Mouse (Mus musculus) left cerebral cortex, postnatal 36 days (tissue): ENCODE measurements at regions not wholly inside any gene's neighbourhood (a gene's known extent, or its start where the extent isn't known, plus 50 kb on each side); places are given as distances from the start of the nearest gene placed in this dataset.

Experiments
- DNase-seq, 2 experiments: peaks; one replicate each; pipeline ENCODE4 v3.0.0; 2021 to 2022; ENCODE audit warnings: low spot score in 2 of 2, mixed read lengths in 1 of 2
- intact Hi-C: fragments of 180-260 bp; cut with DNase I; formaldehyde crosslinking; loops from one replicate; pipeline ENCODE4 v1.15.1; 2025

DNA sequence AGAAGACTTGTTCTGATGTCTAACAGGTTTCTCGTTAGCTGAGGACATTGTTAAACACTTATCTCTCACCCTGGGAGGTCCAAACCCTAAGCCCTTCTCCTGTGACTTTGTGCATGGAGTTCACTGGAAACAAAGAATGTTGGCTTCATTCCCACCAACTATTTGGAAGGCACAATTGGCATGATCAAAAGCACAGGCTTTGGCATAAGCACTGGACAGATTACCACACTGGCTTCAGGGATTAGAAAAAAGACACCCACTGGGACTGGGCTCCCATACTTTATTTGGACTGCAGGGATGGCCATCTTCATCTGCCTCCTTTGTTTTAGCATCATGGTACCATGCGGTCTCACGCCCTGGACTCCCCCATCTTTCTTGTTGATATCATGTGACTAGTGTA, 317.0 kb downstream of the Tns1 start:
- no peak for DNase-seq
- intact Hi-C loops, result no loop called here

DNA sequence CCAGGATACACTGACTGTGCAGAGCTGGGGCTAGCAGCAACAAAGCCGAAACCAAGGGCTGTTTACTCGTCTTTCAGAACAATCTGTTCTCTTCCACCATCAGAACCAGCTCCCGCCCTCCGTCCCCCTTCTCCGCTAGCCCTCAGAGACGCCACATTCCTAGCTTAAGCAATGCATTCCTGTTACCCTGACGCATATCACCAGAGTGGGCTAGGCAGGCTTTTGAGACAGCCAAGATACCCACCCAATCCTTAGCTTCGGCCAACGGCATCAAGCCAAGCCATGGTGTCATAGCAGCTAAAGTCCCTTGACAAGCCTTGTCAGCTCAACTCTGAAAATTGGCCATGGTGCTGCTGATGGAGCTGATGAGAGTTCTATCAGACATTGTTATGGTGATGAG, 319.1 kb downstream of the Tns1 start:
- DNase-seq, result no peak
- intact Hi-C loops, result no loop called here

DNA sequence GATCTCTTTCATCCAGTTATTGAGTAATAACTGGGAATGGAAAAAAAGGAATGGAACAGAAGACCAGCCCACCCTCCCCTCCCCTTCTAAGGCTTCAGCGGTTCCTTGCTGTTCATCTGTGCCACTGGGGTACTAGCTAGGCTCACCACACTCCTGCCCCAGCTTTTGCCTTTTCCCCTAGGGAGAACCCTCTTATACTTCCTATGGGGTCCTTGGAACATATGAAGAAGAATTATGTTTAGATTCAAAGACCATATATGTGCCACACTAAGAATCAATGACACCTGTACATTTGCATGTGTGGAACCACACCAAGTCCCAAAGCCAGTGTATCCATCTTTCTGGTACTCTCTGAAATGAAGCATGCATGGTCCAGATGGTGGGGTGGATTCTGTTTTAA, 324.3 kb downstream of the Tns1 start:
- intact Hi-C loops, result no loop called here
- DNase-seq, result no peak

DNA sequence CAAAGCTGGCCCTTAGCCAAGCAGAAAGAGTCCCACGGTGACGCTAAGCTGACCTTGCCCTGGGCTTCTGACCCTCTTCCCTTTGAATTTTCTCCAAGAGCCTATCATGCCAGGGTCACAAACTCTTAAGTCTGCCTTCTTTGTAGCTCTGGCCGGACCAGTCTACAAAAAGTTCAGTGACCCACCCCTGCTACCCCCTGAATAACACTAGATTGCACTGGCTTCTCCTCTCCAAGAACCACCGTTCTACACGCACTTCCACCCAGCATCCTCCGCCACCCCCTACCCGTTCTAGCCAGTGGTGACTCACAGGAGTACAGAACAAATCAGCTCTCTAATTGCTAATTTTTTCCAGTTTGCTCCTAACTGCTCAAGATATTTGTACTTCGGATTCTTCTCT, 325.0 kb downstream of the Tns1 start:
- peak in 1 of 2 experiments; percentile 5 for DNase-seq
- intact Hi-C loops, result no loop called here

DNA sequence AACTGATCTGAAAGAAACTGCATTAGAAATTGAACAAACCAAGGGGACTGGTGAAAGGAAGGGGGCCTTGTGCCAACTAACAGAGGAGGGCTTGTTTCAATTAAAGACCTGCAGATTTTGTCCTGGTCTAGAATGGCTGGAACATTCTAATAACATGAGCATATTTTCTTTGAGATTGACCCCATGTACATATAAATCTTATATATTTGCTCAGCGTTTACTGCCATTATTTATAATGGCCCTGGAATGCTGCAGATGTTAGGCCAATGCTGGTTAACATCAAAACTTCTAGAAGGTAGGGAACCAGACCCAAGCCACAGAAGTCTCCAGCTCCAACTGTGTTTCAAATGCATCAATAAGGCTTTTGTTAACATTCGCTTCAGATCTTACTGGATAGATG, 326.4 kb downstream of the Tns1 start:
- intact Hi-C loops, result no loop called here
- no peak for DNase-seq

DNA sequence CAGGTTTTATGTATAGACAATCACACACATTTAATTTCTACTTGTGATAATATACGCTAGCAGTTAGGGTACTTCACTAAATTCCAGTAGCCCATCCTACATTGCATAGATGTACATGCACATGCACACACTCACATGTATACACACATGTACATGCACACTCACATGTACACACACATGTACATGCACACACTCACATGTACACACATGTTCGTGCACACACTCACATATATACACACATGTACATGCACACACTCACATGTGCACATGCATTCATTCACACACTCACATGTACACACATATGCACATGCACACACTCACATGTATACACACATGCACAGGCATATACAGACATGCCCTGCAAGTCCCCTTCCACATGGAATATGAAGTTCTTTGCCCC, 326.8 kb downstream of the Tns1 start:
- DNase-seq, result no peak
- intact Hi-C loops, result no loop called here

DNA sequence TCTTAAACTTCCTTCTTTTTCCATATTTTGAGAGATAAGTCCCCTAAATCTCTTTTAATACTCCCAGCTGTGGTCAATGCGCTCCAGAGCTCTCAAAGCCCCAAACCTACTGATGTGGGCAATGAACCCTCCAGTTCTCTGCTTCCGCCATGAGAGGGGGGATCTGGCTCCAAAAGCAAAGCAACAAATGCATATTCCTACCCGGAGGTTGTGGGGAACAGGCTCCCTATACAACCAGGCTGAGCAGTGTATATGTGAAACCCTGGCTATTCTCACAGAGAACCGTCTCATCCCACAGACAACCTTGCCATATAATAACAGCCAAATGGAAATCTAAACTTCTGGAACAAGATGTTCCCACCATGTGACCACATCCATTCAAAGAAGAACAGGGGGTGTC, 330.4 kb downstream of the Tns1 start:
- intact Hi-C loops, result no loop called here
- no peak for DNase-seq

DNA sequence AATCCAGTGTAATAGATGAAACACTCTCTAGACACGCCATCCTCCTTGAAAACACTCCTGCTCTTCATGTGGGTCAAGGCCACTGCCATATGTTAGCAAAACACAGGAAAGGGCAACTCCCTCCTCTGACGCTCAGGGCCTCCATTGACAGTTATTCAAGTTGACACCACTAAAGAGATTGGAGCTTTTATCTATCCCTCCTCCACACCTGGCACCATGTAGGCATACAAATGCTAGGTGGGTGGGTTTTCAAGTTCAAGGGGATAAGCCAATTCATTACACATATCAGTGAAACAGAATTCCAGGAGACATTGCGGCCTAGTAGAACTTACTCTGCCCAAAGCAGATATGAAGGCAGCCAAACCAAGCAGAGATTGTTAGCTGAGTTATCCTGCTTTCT, 331.0 kb downstream of the Tns1 start:
- intact Hi-C loops, result no loop called here
- no peak for DNase-seq

DNA sequence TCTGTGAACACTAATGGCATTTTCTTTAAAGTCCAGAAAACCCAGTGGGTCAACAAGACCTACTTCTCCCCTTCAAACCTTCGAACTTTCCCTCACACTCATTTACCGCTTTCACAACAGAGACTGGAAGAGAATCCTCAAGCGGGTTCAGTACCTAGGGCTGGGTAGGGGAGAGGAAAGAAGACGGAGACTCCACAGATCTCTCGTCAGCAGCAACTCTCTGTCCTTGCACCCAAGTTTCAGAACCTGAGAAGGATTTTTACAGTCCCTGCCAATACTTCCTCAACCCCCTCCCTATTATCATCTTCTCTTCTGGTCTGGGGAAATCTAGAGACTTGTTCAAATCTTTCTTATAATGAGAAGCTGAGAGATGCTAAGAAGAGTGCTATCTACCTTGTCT, 331.9 kb downstream of the Tns1 start:
- intact Hi-C loops, result no loop called here

DNA sequence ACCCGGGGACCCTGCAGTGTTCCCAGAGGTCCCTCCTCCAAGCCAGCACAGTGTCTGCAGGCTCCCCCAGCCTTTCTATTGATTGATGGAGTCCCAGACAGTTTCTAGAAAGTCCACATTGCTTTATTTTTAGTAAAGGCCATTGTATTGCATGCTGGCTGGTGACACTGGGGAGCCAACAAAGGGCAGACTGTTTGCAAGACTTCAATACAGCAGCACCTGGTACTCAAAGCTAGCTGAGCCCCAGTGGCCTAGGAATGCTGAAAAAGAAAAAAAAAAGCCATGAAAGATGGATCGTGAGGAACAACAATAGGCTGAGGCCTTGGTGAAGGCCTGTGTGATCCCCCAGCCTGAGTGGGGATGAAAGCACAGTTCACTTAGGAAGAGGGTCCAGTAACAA, 336.6 kb downstream of the Tns1 start:
- intact Hi-C loops, result no loop called here
- no peak for DNase-seq

More for the DNA sequence above, 331.9 kb downstream of the Tns1 start:
- DNase-seq, result no peak

DNA sequence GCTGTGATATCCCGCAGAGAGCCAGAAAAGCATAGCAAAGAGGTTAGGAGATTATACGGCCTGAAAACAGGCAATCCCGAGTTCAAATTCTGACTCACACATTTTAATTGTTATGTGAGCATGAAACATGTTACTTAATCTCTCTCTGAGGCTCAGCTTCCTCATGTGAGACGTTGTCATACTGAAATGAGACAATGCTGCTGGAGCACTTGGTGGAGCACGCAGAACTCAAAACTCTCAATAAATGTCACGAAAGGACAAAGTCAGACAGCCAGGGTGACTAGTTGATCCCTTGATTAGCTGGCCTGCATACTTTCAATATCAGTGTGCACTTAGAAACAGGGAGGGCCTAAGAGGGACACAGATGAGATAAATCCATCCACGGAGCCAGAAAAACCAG, 337.0 kb downstream of the Tns1 start:
- intact Hi-C loops, result no loop called here
- DNase-seq, result no peak

DNA sequence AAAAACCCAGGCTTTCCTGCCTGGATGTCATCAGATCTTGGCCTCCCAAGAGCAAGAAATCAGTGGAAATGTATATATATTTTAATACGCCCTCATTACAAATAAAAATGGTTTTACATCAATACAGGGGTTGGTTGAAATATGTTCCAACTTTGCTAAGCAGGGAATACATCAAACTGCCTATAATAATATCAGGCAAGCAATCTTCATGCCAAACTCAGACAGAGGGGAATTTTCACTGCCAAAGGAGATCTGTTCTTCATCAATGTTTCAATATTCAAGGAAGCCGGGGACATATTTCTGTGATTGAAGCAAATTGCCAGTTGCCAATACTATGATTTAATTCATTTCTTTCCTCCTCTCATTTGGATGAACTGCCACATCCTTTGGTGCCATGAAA, 340.9 kb downstream of the Tns1 start:
- DNase-seq, result no peak
- intact Hi-C loops, result no loop called here

DNA sequence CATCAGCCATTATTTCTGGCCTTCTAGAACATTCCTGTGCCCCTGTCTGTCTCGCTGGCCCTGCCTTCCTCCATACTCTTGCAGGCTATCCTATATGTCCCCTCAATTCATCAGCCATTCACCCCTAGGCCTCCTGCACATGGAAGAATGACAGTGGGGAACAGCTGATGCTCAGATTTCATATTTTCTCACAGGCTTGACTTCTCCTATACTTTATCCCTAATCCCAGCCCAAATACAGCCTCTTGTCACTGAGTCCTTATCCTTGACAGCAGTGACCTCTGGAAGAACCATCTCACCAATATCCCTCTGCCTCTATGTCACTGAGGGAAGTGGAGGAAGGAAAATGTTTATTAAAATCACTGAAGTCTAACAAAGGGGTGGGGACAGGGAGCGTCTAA, 341.4 kb downstream of the Tns1 start:
- DNase-seq, result no peak
- intact Hi-C loops, result no loop called here

DNA sequence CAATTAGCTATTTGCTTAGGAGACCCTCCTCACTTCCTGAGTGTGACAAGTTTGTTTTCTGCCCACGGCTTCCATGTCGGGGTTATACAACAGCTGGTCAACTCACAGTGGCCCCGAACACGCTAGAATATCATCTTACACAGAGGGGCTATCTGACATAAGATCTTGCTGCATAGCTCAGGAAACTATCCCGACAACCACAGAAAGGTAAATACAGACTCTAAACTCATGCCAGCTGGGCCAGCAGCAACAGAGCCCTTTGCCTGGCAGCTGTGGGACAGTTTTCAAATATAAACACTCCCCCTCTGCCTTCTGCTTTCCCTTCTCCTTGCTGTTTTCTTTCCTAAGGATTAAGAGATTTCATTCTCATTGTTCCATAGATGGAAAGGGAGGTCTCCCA, 352.5 kb downstream of the Tns1 start:
- intact Hi-C loops, result no loop called here
- DNase-seq, result no peak

DNA sequence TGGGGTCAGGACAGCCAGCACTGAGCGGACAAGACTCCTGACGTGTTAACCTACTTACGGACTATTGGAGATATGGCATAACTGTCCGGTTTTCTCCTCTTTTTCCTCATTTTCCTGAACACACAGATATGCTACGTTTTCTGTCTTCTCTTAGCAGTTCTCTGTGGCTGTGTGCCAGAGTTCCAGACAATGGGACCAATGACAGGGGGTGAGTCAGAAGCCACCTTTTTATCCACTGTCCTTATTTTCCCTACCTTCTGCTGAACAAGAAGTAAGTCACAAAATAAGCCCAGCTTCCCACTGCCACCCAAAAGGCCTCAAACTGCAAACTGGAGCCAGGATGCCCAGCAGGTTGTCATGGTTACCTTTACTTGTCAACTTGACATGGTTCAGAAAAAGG, 353.6 kb downstream of the Tns1 start:
- intact Hi-C loops, result no loop called here
- DNase-seq, result no peak

DNA sequence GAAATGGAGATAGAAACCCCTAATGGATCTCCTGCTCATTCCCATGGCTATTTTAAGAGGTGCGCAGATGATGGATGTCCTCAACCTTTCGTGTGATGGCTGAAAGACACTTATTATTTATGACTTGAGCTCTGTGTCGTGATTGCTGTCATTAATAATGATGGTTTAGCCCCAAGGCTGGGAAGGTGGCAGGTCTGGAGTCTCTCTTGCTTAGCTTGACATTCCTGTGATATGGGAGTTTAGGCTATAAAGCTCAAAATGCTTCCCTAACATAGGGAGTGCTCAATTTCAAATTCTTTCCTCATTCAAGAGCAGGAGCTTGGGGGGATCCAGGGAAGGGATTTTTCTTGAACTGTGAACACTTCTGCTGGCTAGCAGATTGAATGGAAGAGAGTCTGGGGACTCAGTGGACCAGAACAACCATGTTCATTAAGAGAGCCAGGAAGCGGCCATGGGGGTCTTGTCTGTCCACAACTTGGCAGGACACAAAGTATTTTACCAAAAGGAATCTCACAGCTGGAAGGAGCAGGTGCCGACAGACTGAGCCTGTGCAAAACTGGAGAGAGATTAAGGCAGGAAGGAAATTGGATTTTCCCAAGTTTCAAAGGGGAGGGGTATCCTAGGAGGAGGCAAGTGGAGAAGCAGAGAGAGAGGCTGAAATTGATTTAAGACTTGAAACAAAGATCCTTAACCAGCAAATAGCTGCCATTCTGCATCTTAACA, 359.5 kb downstream of the Tns1 start:
- no peak for DNase-seq
- intact Hi-C loops, result no loop called here

DNA sequence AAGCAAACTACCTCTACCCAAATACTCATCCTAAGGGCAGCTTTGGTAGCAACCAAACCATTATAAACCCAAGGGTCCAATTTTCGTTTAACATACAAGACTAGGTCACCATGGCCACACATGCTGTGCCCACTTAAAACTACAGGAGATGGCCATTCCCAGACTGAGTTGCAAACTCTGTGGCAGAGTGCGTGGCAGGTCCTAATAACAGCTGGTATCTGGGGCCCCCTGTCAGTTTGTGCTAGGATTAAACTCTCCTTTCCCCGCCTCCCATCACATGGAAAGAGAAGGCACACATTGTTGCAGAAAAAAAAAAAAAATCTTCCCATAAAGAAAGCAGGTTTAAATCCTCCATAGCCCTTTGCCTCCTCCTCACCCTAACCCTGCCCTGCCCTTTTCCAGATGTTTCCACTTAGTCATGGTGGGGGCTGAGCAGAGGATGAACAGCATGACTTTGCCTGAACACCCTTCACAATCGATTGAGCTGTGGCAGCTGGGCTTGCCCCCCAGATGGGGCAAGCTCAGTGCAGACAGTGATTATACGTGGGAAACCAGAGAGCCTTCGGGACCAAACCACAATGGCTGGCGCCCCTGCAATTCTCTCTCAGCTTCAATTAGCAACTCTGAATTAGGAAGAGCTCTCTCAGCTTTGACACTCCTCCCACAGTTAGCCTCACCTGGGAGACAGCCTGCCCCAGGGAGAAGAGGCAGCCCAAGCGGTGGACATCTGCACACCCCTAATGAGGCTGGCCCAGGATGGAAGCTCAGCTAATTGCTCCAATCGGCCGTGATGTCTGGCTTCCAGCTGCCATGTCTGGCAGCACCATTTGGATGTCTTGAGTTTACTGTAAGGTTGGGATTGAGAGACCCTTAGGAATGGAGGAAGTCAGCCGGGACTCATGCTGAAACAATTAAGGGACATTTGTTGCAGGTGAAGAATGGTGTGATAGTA, 365.9 kb downstream of the Tns1 start:
- no peak for DNase-seq
- intact Hi-C loops, result no loop called here

DNA sequence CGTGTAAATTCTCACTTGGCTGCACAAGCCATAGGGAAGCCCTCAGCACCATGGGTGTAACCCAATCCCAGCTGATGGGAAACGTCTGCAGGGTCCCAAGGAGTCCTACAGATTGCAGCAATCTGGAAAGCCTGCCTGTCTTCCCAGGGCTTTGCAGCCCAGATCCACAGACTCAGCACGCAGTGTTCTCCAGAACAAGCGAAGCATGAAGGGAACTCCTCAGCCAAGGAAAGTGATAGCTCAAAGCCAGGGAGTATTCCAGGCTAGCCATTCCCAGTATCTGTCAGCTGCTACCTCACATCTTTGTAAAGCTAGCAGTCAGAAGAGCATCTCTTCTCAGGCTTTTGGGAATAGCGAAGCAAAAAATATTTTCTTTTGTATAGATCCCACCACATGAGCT, 368.5 kb downstream of the Tns1 start:
- DNase-seq, result no peak
- intact Hi-C loops, result no loop called here

DNA sequence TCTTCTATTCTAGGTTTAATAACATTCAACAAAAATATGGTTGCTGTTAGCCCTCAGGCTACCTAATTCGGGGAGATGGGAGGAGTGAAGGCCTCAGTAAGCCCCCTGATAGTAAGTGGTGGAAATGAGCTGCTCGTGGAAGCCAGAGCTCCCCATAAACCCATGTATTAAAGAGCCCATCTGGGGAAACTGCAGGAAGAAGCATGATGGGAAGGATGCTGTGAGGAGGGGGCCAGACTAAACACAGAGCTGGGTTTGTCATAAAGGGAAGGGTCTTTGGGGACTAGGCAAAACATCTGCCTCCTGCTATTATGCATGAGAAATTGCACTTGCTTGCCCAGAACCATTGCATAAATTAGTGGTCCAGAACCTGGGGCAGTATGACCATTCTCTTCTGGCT, 369.3 kb downstream of the Tns1 start:
- no peak for DNase-seq
- intact Hi-C loops, result no loop called here

DNA sequence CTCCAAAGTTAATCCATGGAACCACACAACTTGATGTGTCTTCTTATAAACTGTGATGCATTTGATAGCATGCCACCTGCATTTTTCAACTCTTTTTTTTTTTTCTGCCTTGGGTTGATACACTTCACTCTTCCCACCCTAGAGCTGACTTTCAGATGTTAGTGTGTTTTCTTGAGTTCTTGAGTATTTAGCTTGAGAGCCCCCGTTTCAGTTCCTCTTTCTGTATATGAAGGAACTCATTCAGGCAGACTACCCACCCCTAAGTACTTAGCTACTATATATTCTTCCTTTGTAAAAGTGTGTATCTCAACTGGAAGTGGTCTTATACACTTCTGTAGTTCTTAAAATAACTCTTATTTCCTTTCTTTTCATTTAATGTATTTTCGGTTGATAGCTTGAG, 371.1 kb downstream of the Tns1 start:
- DNase-seq, result no peak
- intact Hi-C loops, result no loop called here

DNA sequence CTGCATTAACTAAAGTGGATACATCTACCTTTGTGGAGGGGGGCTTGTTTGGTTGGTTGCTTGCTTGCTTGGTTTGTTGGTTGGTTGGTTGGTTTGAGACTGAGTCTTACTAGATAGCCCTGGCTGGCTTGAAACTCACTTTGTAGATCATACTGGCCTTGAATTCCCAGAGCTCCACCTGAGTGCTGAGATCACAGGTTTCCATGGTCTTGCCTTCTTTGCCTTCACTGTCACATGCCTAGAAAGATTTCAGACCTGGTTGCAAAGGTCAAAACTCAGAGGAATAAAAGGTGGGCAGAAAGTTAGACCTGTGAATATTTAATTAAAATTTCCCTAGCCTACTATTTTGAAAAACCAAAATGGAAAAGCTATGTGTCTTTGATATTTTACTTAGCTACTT, 375.5 kb downstream of the Tns1 start:
- intact Hi-C loops, result no loop called here
- no peak for DNase-seq
